Mouse (Mus musculus) embryonic facial prominence, embryonic 14.5 days (tissue): ENCODE measurements around the gene Serpinc1. TPM values are rescaled to one million over a fixed set of nuclear protein-coding genes. Genes with fewer than 3 reads are reported as not detected.

Experiments used
- ATAC-seq: fragments of 200-750 bp; cut with Nextera tagmentation; 2 replicates; pipeline ENCODE4 v1.8.0; 2017; ENCODE audit warnings: low read depth, moderate number of reproducible peaks, moderate TSS enrichment
- DNase-seq: peaks from one replicate; pipeline ENCODE4 v3.0.0-alpha.2; 2015; ENCODE audit warnings: low spot score
- H3K27ac ChIP-seq: fragments of 300-500 bp; sonication (generic); replicated peaks from 2 replicates; pipeline ENCODE4 v1.5.1; 2014; ENCODE audit warnings: low read depth, mild to moderate bottlenecking, low read length, moderate library complexity
- H3K27me3 ChIP-seq: fragments of 300-500 bp; sonication (generic); replicated peaks from 2 replicates; pipeline ENCODE4 v1.6.1; 2014; ENCODE audit warnings: low read length; ENCODE audit not compliant: control insufficient read depth, insufficient read depth
- H3K36me3 ChIP-seq: fragments of 300-500 bp; sonication (generic); 2 replicates; pipeline ENCODE4 v1.6.1; 2014; ENCODE audit warnings: low read length, mixed read lengths; ENCODE audit not compliant: control insufficient read depth, insufficient read depth
- H3K4me1 ChIP-seq: fragments of 300-500 bp; sonication (generic); 2 replicates; pipeline ENCODE4 v1.6.1; 2014; ENCODE audit warnings: antibody characterized with exemption, low read length; ENCODE audit not compliant: control insufficient read depth, insufficient read depth
- H3K4me2 ChIP-seq: fragments of 300-500 bp; sonication (generic); 2 replicates; pipeline ENCODE4 v1.6.1; 2014; ENCODE audit warnings: low read depth, mild to moderate bottlenecking, low read length, moderate library complexity, mixed read lengths
- H3K4me3 ChIP-seq: fragments of 300-500 bp; sonication (generic); 2 replicates; pipeline ENCODE4 v1.5.1; 2014; ENCODE audit warnings: low read depth, mild to moderate bottlenecking, low read length
- H3K9ac ChIP-seq: fragments of 300-500 bp; sonication (generic); 2 replicates; pipeline ENCODE4 v1.6.1; 2014; ENCODE audit warnings: low read depth, mild to moderate bottlenecking, low read length, moderate library complexity, mixed read lengths
- H3K9me3 ChIP-seq: fragments of 300-500 bp; sonication (generic); 2 replicates; pipeline ENCODE4 v1.6.1; 2016; ENCODE audit warnings: low read length; ENCODE audit not compliant: control insufficient read depth
- WGBS: fragments of 180-500 bp; shearing (Covaris S2); extraction: QIAGEN DNeasy Blood & Tissue Kit; methylation state at CpG from one replicate; pipeline ENCODE4 v1.1.7; 2014; 5-methylcytosine and 5-hydroxymethylcytosine counted together
- polyA plus RNA-seq: library from polyadenylated mRNA; unstranded; fragments of >200 nt; fragmentation: Nextera tagmentation; extraction: Ambion mirVana; gene quantifications from 2 replicates; pipeline ENCODE4 v1.2.1, GENCODE M21; 2014

The Serpinc1 gene
- polyA plus RNA-seq: 1.9 and 2.6 TPM in 2 replicates

- WGBS: 82% methylated on average over 4 of the region's 4 CpGs
- Histone ChIP-seq H3K36me3 (peaks cover 6% of the 10 kb centered on the region), H3K9ac (no peak within 1 kb of the TSS), H3K4me1 (no peaks in the 10 kb centered on the region), H3K4me3 (no peak within 1 kb of the TSS), H3K4me2 (no peak within 1 kb of the TSS), H3K9me3 (no peaks in the 10 kb centered on the region), H3K27me3 (no peaks in the 10 kb centered on the region), H3K27ac (no peak within 1 kb of the TSS)
- no peak for DNase-seq
- no peak for ATAC-seq
Observed at GRCm38 (mm10) chr1:160978071-160978735, at the start of gene Serpinc1. Gene Serpinc1, plus strand, starts transcription at chr1:160978585.

DNA sequence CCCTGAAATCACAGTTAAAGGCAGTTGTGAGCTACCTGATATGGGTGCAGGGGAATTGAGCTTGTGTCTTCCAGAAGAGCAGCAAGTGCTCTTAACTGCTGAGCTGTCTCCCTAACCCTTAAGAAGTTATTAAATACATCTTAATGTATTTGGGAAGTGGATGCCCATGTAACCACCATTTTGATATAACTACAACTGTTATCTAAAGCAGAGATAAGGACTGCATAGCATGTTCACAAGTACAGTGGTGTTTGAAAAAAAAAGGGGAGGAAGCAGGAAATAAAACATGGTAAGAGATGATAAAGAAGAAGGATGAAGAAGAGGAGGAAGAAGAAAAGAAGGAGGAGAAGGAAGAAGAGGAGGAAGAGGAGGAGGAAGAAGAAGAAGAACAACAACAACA is 47.1 kb upstream of the Serpinc1 start:
- Histone ChIP-seq H3K4me1 (no peaks in the 10 kb centered on the region), H3K27me3 (no peaks in the 10 kb centered on the region), H3K9me3 (no peaks in the 10 kb centered on the region), H3K9ac (no peak overlapping the region), H3K36me3 (peaks cover 18% of the 10 kb centered on the region; the same call in 1 of the 2 replicates), H3K4me3 (no peak overlapping the region), H3K4me2 (no peak overlapping the region), H3K27ac (no peak overlapping the region)
- DNase-seq (no peak), ATAC-seq (no peak)

DNA sequence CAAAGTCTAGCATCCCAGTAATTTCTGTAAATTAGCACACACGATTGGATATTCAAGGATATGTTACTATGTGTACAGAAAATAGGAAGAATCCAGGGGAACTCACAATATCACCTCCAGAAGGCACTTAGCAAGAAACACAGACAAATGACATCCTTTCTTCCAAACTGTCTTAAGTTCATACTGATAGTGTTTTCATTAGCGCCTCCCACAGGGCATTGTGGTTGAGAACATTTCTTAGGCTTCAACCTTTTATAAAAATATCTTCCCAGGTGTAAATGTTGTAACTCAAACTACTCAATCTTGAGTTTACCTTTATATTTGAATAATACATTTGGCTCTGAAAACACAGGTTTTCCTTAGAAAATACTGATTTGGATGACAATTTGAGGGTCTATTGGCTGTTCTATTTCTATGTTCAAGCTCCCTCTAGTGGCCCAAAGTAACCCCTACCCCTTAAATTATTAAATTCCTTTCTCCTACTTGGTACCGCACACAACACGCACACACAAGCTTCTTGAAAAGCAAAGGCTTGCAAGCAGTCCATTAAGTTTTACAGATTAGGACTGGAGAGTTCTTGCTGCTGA is 44.4 kb upstream of the Serpinc1 start:
- no peak overlapping the region for H3K4me2 ChIP-seq
- ATAC-seq: no peak
- H3K27ac ChIP-seq: no peak overlapping the region
- 64% methylated on average over 4 of the region's 4 CpGs for WGBS
- H3K27me3 ChIP-seq: no peaks in the 10 kb centered on the region
- DNase-seq: peak; percentile 52
- no peak overlapping the region for H3K4me3 ChIP-seq
- peaks cover 23% of the 10 kb centered on the region for H3K36me3 ChIP-seq
- no peak overlapping the region for H3K9ac ChIP-seq
- no peaks in the 10 kb centered on the region for H3K4me1 ChIP-seq
- no peaks in the 10 kb centered on the region for H3K9me3 ChIP-seq

DNA sequence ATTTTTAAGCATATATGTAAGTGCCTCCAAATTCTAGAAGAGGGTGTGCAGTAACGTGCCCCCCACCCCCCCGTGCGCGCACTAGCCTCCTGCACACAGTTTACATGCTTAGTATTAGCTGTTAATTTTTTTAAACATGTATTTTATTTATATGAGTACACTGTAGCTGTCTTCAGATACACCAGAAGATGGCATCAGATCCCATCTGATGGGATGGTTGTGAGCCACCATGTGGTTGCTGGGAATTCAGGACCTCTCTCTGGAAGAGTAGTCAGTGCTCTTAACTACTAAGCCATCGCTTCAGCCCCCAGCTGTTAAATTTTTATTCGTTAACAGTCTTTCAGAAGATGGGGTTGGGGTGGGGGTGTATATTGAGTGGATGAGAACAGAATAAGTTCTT is 42.8 kb upstream of the Serpinc1 start:
- no peak for ATAC-seq
- no peaks in the 10 kb centered on the region for H3K9me3 ChIP-seq
- peaks cover 32% of the 10 kb centered on the region for H3K36me3 ChIP-seq
- no peaks in the 10 kb centered on the region for H3K27me3 ChIP-seq
- H3K4me3 ChIP-seq: no peak overlapping the region
- H3K4me1 ChIP-seq: no peaks in the 10 kb centered on the region
- peak; percentile 11 for DNase-seq
- 95% methylated on average over 6 of the region's 6 CpGs for WGBS
- H3K27ac ChIP-seq: no peak overlapping the region
- no peak overlapping the region for H3K4me2 ChIP-seq
- no peak overlapping the region for H3K9ac ChIP-seq

GRCm38 (mm10) chr1:160963199-160963598 is 15.2 kb upstream of the Serpinc1 start:
- DNase-seq: no peak
- Histone ChIP-seq H3K4me1 (no peaks in the 10 kb centered on the region), H3K4me3 (no peak overlapping the region), H3K27ac (no peak overlapping the region), H3K4me2 (no peak overlapping the region), H3K36me3 (peaks cover 88% of the 10 kb centered on the region), H3K9ac (no peak overlapping the region), H3K27me3 (no peaks in the 10 kb centered on the region), H3K9me3 (no peaks in the 10 kb centered on the region)
- ATAC-seq: no peak
- 98% methylated on average over 7 of the region's 7 CpGs for WGBS

GRCm38 (mm10) chr1:160967268-160967667 is 11.1 kb upstream of the Serpinc1 start:
- Histone ChIP-seq H3K4me2 (no peak overlapping the region), H3K9ac (no peak overlapping the region), H3K4me3 (no peak overlapping the region), H3K4me1 (no peaks in the 10 kb centered on the region), H3K9me3 (no peaks in the 10 kb centered on the region), H3K27ac (no peak overlapping the region), H3K36me3 (peaks cover 82% of the 10 kb centered on the region), H3K27me3 (no peaks in the 10 kb centered on the region)
- DNase-seq (no peak), ATAC-seq (no peak)
- 78% methylated on average over 1 of the region's 1 CpGs for WGBS

- ATAC-seq: no peak
- H3K4me2 ChIP-seq: no peak overlapping the region
- WGBS: 77% methylated on average over 5 of the region's 5 CpGs
- H3K27ac ChIP-seq: no peak overlapping the region
- H3K4me3 ChIP-seq: no peak overlapping the region
- no peak for DNase-seq
- H3K4me1 ChIP-seq: no peaks in the 10 kb centered on the region
- H3K36me3 ChIP-seq: peaks cover 77% of the 10 kb centered on the region
- no peak overlapping the region for H3K9ac ChIP-seq
- H3K9me3 ChIP-seq: no peaks in the 10 kb centered on the region
- no peaks in the 10 kb centered on the region for H3K27me3 ChIP-seq
Observed at GRCm38 (mm10) chr1:160968643-160969042, 9.7 kb upstream of the Serpinc1 start.

- 91% methylated on average over 5 of the region's 5 CpGs for WGBS
- no peaks in the 10 kb centered on the region for H3K4me1 ChIP-seq
- DNase-seq (no peak), ATAC-seq (no peak)
- no peaks in the 10 kb centered on the region for H3K9me3 ChIP-seq
- no peak overlapping the region for H3K9ac ChIP-seq
- H3K4me3 ChIP-seq: no peak overlapping the region
- no peaks in the 10 kb centered on the region for H3K27me3 ChIP-seq
- no peak overlapping the region for H3K27ac ChIP-seq
- no peak overlapping the region for H3K4me2 ChIP-seq
- H3K36me3 ChIP-seq: no peaks in the 10 kb centered on the region; the same call in 1 of the 2 replicates
Observed at GRCm38 (mm10) chr1:160980021-160980420, 1.6 kb downstream of the Serpinc1 start.
